Mouse (Mus musculus) stomach, postnatal 0 days (tissue): ENCODE results near the gene Pkdcc. TPM values are rescaled to one million over a fixed set of nuclear protein-coding genes. Genes with fewer than 3 reads are reported as not detected.
A peak's percentile ranks its signal among the peaks of the same experiment; 100 is the strongest.

Source experiments
- ATAC-seq: fragments of 200-750 bp; cut with Nextera tagmentation; 2 replicates; pipeline ENCODE4 v1.8.0; 2017; ENCODE audit not compliant: low FRiP score, low TSS enrichment
- DNase-seq: peaks from one replicate; pipeline ENCODE4 v3.0.0-alpha.2; 2016; ENCODE audit warnings: low spot score
- H3K27ac ChIP-seq: fragments of 300-500 bp; sonication (generic); replicated peaks from 2 replicates; pipeline ENCODE4 v1.5.1; 2014; ENCODE audit warnings: mild to moderate bottlenecking, control low read depth
- H3K27me3 ChIP-seq: fragments of 300-500 bp; sonication (generic); 2 replicates; pipeline ENCODE4 v1.6.1; 2014; ENCODE audit warnings: low read length; ENCODE audit not compliant: control insufficient read depth, insufficient read depth
- H3K36me3 ChIP-seq: fragments of 300-500 bp; sonication (generic); 2 replicates; pipeline ENCODE4 v1.6.1; 2014; ENCODE audit warnings: low read length, mixed read lengths; ENCODE audit not compliant: control insufficient read depth, insufficient read depth
- H3K4me1 ChIP-seq: fragments of 300-500 bp; sonication (generic); replicated peaks from 2 replicates; pipeline ENCODE4 v1.6.1; 2014; ENCODE audit warnings: antibody characterized with exemption; ENCODE audit not compliant: control insufficient read depth, insufficient read depth
- H3K4me2 ChIP-seq: fragments of 300-500 bp; sonication (generic); replicated peaks from 2 replicates; pipeline ENCODE4 v1.6.1; 2014; ENCODE audit warnings: low read depth, mild to moderate bottlenecking, control low read depth, moderate library complexity
- H3K4me3 ChIP-seq: fragments of 300-500 bp; sonication (generic); 2 replicates; pipeline ENCODE4 v1.5.1; 2014; ENCODE audit warnings: low read depth, low read length, control low read depth
- H3K9ac ChIP-seq: fragments of 300-500 bp; sonication (generic); 2 replicates; pipeline ENCODE4 v1.6.1; 2014; ENCODE audit warnings: mild to moderate bottlenecking, low read length, control low read depth, mixed read lengths
- H3K9me3 ChIP-seq: fragments of 300-500 bp; sonication (generic); 2 replicates; pipeline ENCODE4 v1.6.1; 2016; ENCODE audit warnings: low read length; ENCODE audit not compliant: control insufficient read depth
- CTCF ChIP-seq: IDR thresholded peaks from 2 replicates; pipeline ENCODE4 v1.5.1; 2016; ENCODE audit warnings: antibody characterized with exemption, low read depth, mild to moderate bottlenecking, moderate library complexity
- EP300 ChIP-seq: optimal IDR thresholded peaks from 2 replicates; pipeline ENCODE3; 2016; ENCODE audit warnings: antibody characterized with exemption
- WGBS: fragments of 180-500 bp; shearing (Covaris S2); extraction: QIAGEN DNeasy Blood & Tissue Kit; methylation state at CpG from one replicate; pipeline ENCODE4 v1.1.7; 2014; 5-methylcytosine and 5-hydroxymethylcytosine counted together
- polyA plus RNA-seq: library from polyadenylated mRNA; unstranded; fragments of >200 nt; fragmentation: Nextera tagmentation; extraction: Ambion mirVana; gene quantifications from 2 replicates; pipeline ENCODE4 v1.2.1, GENCODE M21; 2015

Pkdcc gene
- polyA plus RNA-seq, 1 experiment from 2014 or later, result 10.3 TPM

DNA sequence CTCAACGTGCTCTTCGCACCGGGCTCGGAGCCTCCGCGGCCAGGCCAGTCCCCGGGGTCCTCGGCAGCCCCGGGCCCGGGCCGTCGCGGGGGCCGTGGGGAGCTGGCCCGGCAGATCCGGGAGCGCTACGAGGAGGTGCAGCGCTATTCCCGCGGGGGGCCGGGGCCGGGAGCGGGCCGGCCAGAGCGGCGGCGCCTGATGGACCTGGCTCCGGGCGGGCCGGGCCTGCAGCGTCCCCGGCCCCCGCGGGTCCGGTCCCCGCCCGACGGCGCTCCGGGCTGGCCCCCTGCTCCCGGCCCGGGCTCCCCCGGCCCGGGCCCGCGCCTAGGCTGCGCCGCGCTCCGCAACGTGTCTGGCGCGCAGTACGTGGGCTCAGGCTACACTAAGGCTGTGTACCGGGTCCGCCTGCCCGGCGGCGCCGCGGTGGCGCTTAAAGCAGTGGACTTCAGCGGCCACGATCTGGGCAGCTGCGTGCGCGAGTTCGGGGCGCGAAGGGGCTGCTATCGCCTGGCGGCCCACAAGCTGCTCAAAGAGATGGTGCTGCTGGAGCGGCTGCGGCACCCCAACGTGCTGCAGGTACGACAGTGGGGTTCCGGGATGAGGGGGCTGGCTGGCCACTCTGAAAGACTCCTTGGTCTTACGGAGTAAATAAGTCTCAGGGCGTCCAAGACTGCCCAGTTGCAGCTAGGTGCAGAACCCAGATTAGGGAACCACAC lies 595 bp downstream of the Pkdcc start:
- ATAC-seq (peak; percentile 18), DNase-seq (peak; percentile 52)
- peak overlapping the region; percentile 90 for H3K27ac ChIP-seq
- no peaks in the 10 kb centered on the region for H3K27me3 ChIP-seq
- H3K9me3 ChIP-seq, result no peaks in the 10 kb centered on the region
- no peaks in the 10 kb centered on the region for H3K36me3 ChIP-seq
- peak overlapping the region; percentile 94 for H3K9ac ChIP-seq
- H3K4me1 ChIP-seq, result peaks cover 6% of the 10 kb centered on the region; the same call in 1 of the 2 replicates
- peak overlapping the region; percentile 93 for H3K4me2 ChIP-seq
- TF ChIP-seq EP300 (no peak), CTCF (no peak)
- peak overlapping the region; percentile 84 for H3K4me3 ChIP-seq
- under 1% methylated on average over 42 of the region's 80 CpGs for WGBS

DNA sequence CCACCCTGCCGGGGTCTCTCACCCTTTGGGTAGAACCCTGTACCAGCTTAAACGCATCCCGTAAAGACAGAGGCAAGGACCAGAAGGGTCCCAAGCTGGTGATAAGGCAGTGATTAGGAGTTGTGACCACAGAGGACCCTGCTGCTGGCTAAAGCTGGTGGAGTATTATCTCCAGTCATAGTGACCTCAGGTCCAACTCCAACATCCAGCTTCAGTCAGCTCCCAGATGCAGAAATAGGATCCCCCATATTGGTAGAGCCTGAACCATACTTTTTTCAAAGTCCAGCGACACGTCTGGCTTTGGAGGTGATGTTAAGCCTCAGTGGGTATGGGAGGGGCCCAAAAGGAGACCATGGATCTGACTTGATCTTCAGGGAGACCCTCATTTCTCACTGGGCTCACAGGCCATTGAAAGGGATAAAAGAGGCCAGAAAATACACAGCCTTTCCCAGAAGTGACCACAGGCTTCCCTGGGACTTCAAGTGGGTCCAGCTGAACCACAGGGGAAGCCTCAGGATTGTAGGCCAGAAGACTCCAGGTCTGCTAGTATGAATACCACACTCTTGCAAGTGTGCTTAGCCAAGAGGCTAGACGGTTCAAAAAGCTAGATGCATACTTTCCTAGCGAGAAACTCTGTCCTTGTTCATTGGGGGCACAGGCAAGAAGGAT lies 1.3 kb downstream of the Pkdcc start:
- Histone ChIP-seq H3K27ac (peak overlapping the region; percentile 90), H3K27me3 (no peaks in the 10 kb centered on the region), H3K4me3 (peak overlapping the region; percentile 84), H3K9me3 (no peaks in the 10 kb centered on the region), H3K9ac (peak overlapping the region; percentile 94), H3K4me2 (peak overlapping the region; percentile 93), H3K4me1 (peaks cover 9% of the 10 kb centered on the region; the same call in 1 of the 2 replicates), H3K36me3 (no peaks in the 10 kb centered on the region)
- DNase-seq (no peak), ATAC-seq (no peak)
- TF ChIP-seq EP300 (no peak), CTCF (no peak)
- 18% methylated on average over 7 of the region's 7 CpGs for WGBS

GRCm38 (mm10) chr17:83218189-83218588 lies 3.1 kb downstream of the Pkdcc start:
- 14% methylated on average over 2 of the region's 2 CpGs for WGBS
- Histone ChIP-seq H3K4me2 (peak overlapping the region; percentile 93), H3K9ac (peak overlapping the region; percentile 94), H3K27me3 (no peaks in the 10 kb centered on the region), H3K9me3 (no peaks in the 10 kb centered on the region), H3K27ac (peak overlapping the region; percentile 90), H3K36me3 (peaks cover 3% of the 10 kb centered on the region; the same call in 1 of the 2 replicates), H3K4me1 (peaks cover 9% of the 10 kb centered on the region; the same call in 1 of the 2 replicates), H3K4me3 (peak overlapping the region; percentile 84)
- DNase-seq (no peak), ATAC-seq (no peak)
- no peak for TF ChIP-seq EP300
- no peak for TF ChIP-seq CTCF

- Histone ChIP-seq H3K4me2 (peak overlapping the region; percentile 93), H3K4me1 (peaks cover 9% of the 10 kb centered on the region; the same call in 1 of the 2 replicates), H3K9me3 (no peaks in the 10 kb centered on the region), H3K27me3 (no peaks in the 10 kb centered on the region), H3K9ac (peak overlapping the region; percentile 94), H3K36me3 (peaks cover 5% of the 10 kb centered on the region), H3K4me3 (peak overlapping the region; percentile 14), H3K27ac (peak overlapping the region; percentile 90)
- no peak for TF ChIP-seq EP300
- no peak for TF ChIP-seq CTCF
- WGBS, result 68% methylated on average over 6 of the region's 6 CpGs
- DNase-seq (no peak), ATAC-seq (no peak)
Measured at GRCm38 (mm10) chr17:83218722-83219121, 3.6 kb downstream of the Pkdcc start.

DNA sequence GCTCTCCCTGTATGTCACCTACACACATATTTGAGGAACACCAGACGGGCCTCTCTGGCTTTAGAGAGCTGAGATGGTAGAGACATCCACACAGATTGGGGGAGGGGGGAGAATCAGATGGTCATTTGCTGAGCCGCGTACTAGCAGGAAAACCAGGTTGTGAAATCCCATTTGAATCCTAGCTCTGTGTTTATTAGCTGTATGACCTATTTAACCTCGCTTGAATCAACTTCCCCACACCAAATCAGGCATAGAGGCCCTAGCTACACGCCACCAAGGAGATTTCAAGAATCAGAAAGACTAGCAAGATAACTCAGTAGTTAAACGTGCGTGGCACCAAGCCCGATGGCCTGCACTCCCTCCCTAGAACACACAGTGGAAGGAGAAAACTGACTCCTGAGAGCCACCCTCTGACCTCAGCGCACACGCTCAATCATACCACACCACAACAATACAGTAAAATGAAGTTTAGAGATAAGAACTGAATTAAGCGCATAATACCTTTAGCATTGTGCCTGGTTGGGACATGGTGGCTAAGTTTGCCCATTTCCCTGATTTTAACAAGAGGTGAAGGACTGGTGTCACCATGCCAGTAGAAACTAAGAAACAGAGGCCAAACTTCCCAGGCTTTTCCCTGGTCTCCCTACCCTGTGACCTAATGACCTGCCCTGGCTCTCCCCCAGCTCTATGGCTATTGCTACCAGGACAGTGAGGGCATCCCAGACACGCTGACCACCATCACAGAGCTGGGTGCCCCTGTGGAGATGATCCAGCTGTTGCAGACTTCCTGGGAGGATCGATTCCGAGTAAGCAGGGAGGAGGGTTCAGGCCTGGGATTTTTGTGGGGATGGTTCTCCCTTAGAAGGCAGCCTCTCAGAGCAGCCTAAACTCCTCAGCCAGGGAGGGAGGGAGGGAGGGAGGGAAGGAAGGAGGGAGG lies 4.5 kb downstream of the Pkdcc start:
- Histone ChIP-seq H3K4me2 (peak overlapping the region; percentile 93), H3K27me3 (no peaks in the 10 kb centered on the region), H3K4me3 (peak overlapping the region; percentile 14), H3K4me1 (peaks cover 9% of the 10 kb centered on the region; the same call in 1 of the 2 replicates), H3K27ac (peak overlapping the region; percentile 90), H3K9ac (peak overlapping the region; percentile 94; the same call in 1 of the 2 replicates), H3K9me3 (no peaks in the 10 kb centered on the region), H3K36me3 (peaks cover 5% of the 10 kb centered on the region)
- 41% methylated on average over 14 of the region's 14 CpGs for WGBS
- ATAC-seq (no peak), DNase-seq (peak; percentile 45)
- TF ChIP-seq EP300 (no peak), CTCF (no peak)
